Mouse (Mus musculus) intestine, embryonic 15.5 days (tissue): ENCODE measurements around the gene 1110057P08Rik. TPM values are rescaled to one million over a fixed set of nuclear protein-coding genes. Genes with fewer than 3 reads are reported as not detected.
"Not testable (repeated sequence)": the region's sequence is repeated elsewhere in the genome, so short reads cannot be mapped to it uniquely, and the experiment has no call there.

Experiments used
- ATAC-seq: fragments of 200-750 bp; cut with Nextera tagmentation; 2 replicates; pipeline ENCODE4 v1.8.0; 2017; ENCODE audit warnings: moderate TSS enrichment, moderate library complexity
- H3K27ac ChIP-seq: fragments of 300-500 bp; sonication (generic); 2 replicates; pipeline ENCODE4 v1.5.1; 2015; ENCODE audit warnings: mild to moderate bottlenecking, inconsistent platforms
- H3K27me3 ChIP-seq: fragments of 300-500 bp; sonication (generic); replicated peaks from 2 replicates; pipeline ENCODE4 v1.6.1; 2015; ENCODE audit warnings: inconsistent platforms
- H3K36me3 ChIP-seq: fragments of 300-500 bp; sonication (generic); 2 replicates; pipeline ENCODE4 v1.6.1; 2015; ENCODE audit warnings: inconsistent platforms
- H3K4me1 ChIP-seq: fragments of 300-500 bp; sonication (generic); replicated peaks from 2 replicates; pipeline ENCODE4 v1.6.1; 2015; ENCODE audit warnings: inconsistent platforms
- H3K4me2 ChIP-seq: fragments of 300-500 bp; sonication (generic); replicated peaks from 2 replicates; pipeline ENCODE4 v1.6.1; 2015; ENCODE audit warnings: mild to moderate bottlenecking, inconsistent platforms
- H3K4me3 ChIP-seq: fragments of 300-500 bp; sonication (generic); replicated peaks from 2 replicates; pipeline ENCODE4 v1.5.1; 2015; ENCODE audit warnings: inconsistent platforms
- H3K9ac ChIP-seq: fragments of 300-500 bp; sonication (generic); 2 replicates; pipeline ENCODE4 v1.6.1; 2015; ENCODE audit warnings: inconsistent platforms
- H3K9me3 ChIP-seq: fragments of 300-500 bp; sonication (generic); 2 replicates; pipeline ENCODE4 v1.6.1; 2016; ENCODE audit warnings: inconsistent platforms
- WGBS: fragments of 180-500 bp; shearing (Covaris S2); methylation state at CpG from one replicate; pipeline ENCODE4 v1.1.7; 2015; 5-methylcytosine and 5-hydroxymethylcytosine counted together
- polyA plus RNA-seq: library from polyadenylated mRNA; unstranded; fragments of >200 nt; fragmentation: Nextera tagmentation; extraction: Ambion mirVana; gene quantifications from 2 replicates; pipeline ENCODE4 v1.2.1, GENCODE M21; 2015

The 1110057P08Rik gene
- not detected in 2 replicates for polyA plus RNA-seq

- no peak for ATAC-seq
- H3K4me2 ChIP-seq: no peak within 1 kb of the TSS
- 82% methylated on average over 2 of the region's 2 CpGs for WGBS
Measured at GRCm38 (mm10) chr16:89174435-89174834, at the start of gene 1110057P08Rik. Gene 1110057P08Rik (plus strand): TSS chr16:89174735.

GRCm38 (mm10) chr16:89140551-89140950, 34.0 kb upstream of the 1110057P08Rik start, which contains the start of gene Gm6358:
Gene Gm6358 (plus strand): TSS chr16:89140851.
- Histone ChIP-seq H3K9me3 (no peaks in the 10 kb centered on the region), H3K36me3 (no peaks in the 10 kb centered on the region), H3K4me3 (no peak within 1 kb of the TSS), H3K4me1 (no peaks in the 10 kb centered on the region), H3K27me3 (no peaks in the 10 kb centered on the region), H3K4me2 (no peak within 1 kb of the TSS), H3K27ac (no peak within 1 kb of the TSS), H3K9ac (no peak within 1 kb of the TSS)
- no peak for ATAC-seq
- 97% methylated on average over 1 of the region's 1 CpGs for WGBS

More at GRCm38 (mm10) chr16:89174435-89174834, at the start of gene 1110057P08Rik:
- H3K4me3 ChIP-seq: no peak within 1 kb of the TSS
- H3K27me3 ChIP-seq: no peaks in the 10 kb centered on the region
- H3K27ac ChIP-seq: no peak within 1 kb of the TSS
- H3K9me3 ChIP-seq: no peaks in the 10 kb centered on the region
- H3K36me3 ChIP-seq: no peaks in the 10 kb centered on the region
- H3K4me1 ChIP-seq: no peaks in the 10 kb centered on the region
- H3K9ac ChIP-seq: no peak within 1 kb of the TSS

GRCm38 (mm10) chr16:89150786-89151185, 23.7 kb upstream of the 1110057P08Rik start, which contains the start of gene Gm10061:
Gene Gm10061 (plus strand): TSS chr16:89151086.
- H3K4me3 ChIP-seq: no peak within 1 kb of the TSS
- H3K36me3 ChIP-seq: no peaks in the 10 kb centered on the region
- WGBS: 97% methylated on average over 1 of the region's 1 CpGs
- no peaks in the 10 kb centered on the region for H3K4me1 ChIP-seq
- H3K4me2 ChIP-seq: no peak within 1 kb of the TSS
- H3K27me3 ChIP-seq: no peaks in the 10 kb centered on the region
- H3K9ac ChIP-seq: no peak within 1 kb of the TSS
- H3K9me3 ChIP-seq: no peaks in the 10 kb centered on the region
- H3K27ac ChIP-seq: no peak within 1 kb of the TSS
- ATAC-seq: no peak

- H3K36me3 ChIP-seq: no peaks in the 10 kb centered on the region
- H3K27me3 ChIP-seq: no peaks in the 10 kb centered on the region
- no peaks in the 10 kb centered on the region for H3K4me1 ChIP-seq
- WGBS: 80% methylated on average over 4 of the region's 4 CpGs
- no peaks in the 10 kb centered on the region for H3K9me3 ChIP-seq
- ATAC-seq: no peak
- no peak within 1 kb of the TSS for H3K4me3 ChIP-seq
- H3K4me2 ChIP-seq: no peak within 1 kb of the TSS
- no peak within 1 kb of the TSS for H3K27ac ChIP-seq
- H3K9ac ChIP-seq: no peak within 1 kb of the TSS
Measured at GRCm38 (mm10) chr16:89157652-89158051, 16.9 kb upstream of the 1110057P08Rik start, which contains the start of gene Gm9789. Gene Gm9789 (plus strand): TSS chr16:89157952.

- not testable (repeated sequence) for H3K4me2 ChIP-seq, H3K9me3 ChIP-seq, H3K27ac ChIP-seq, H3K27me3 ChIP-seq, H3K9ac ChIP-seq, H3K4me3 ChIP-seq, H3K4me1 ChIP-seq, ATAC-seq, H3K36me3 ChIP-seq
Measured at GRCm38 (mm10) chr16:89169190-89169589, 5.3 kb upstream of the 1110057P08Rik start, which contains the start of gene Gm7735. Gene Gm7735 (plus strand): TSS chr16:89169490.

GRCm38 (mm10) chr16:89188621-89189020, 14.1 kb downstream of the 1110057P08Rik start:
- Histone ChIP-seq H3K4me1 (no peaks in the 10 kb centered on the region), H3K36me3 (no peaks in the 10 kb centered on the region), H3K4me3 (no peak overlapping the region), H3K9ac (no peak overlapping the region), H3K4me2 (no peak overlapping the region), H3K27ac (no peak overlapping the region), H3K27me3 (no peaks in the 10 kb centered on the region), H3K9me3 (no peaks in the 10 kb centered on the region)
- no peak for ATAC-seq
- WGBS: 84% methylated on average over 4 of the region's 4 CpGs

- no peak for ATAC-seq
- Histone ChIP-seq H3K9ac (no peak within 1 kb of the TSS), H3K27ac (no peak within 1 kb of the TSS), H3K9me3 (no peaks in the 10 kb centered on the region), H3K27me3 (no peaks in the 10 kb centered on the region), H3K4me2 (no peak within 1 kb of the TSS), H3K36me3 (no peaks in the 10 kb centered on the region), H3K4me1 (no peaks in the 10 kb centered on the region), H3K4me3 (no peak within 1 kb of the TSS)
- 75% methylated on average over 1 of the region's 1 CpGs for WGBS
Measured at GRCm38 (mm10) chr16:89205561-89205960, 31.0 kb downstream of the 1110057P08Rik start, which contains the start of gene Krtap20-2. Gene Krtap20-2 (plus strand): TSS chr16:89205861.

Other genes starting within 250 kb of the 1110057P08Rik start
- gene Krtap19-9b, start 242.5 kb upstream of the 1110057P08Rik start, polyA plus RNA-seq: not detected in 2 replicates
- not detected in 2 replicates for gene Krtap16-3, start 211.9 kb upstream of the 1110057P08Rik start, polyA plus RNA-seq
- gene Krtap22-2, start 164.0 kb upstream of the 1110057P08Rik start, polyA plus RNA-seq: not detected in 2 replicates
- gene Gm10229, start 159.5 kb upstream of the 1110057P08Rik start, polyA plus RNA-seq: not detected in 2 replicates
- gene Krtap6-1, start 143.0 kb upstream of the 1110057P08Rik start, polyA plus RNA-seq: not detected in 2 replicates
- gene Gm10228, start 133.3 kb upstream of the 1110057P08Rik start, polyA plus RNA-seq: not detected in 2 replicates
- gene Krtap6-5, start 126.9 kb upstream of the 1110057P08Rik start, polyA plus RNA-seq: not detected in 2 replicates
- gene 1110025L11Rik, start 110.7 kb upstream of the 1110057P08Rik start, polyA plus RNA-seq: not detected in 2 replicates
- not detected in 2 replicates for gene Krtap6-3, start 90.7 kb upstream of the 1110057P08Rik start, polyA plus RNA-seq
- gene Gm6358, start 33.9 kb upstream of the 1110057P08Rik start, polyA plus RNA-seq: not detected in 2 replicates
- not detected in 2 replicates for gene Gm10061, start 23.6 kb upstream of the 1110057P08Rik start, polyA plus RNA-seq
- not detected in 2 replicates for gene Gm9789, start 16.8 kb upstream of the 1110057P08Rik start, polyA plus RNA-seq
- gene Gm7735, start 5.2 kb upstream of the 1110057P08Rik start, polyA plus RNA-seq: not detected in 2 replicates
- gene Krtap20-2, start 31.1 kb downstream of the 1110057P08Rik start, polyA plus RNA-seq: not detected in 2 replicates
- not detected in 2 replicates for gene Krtap21-1, start 229.1 kb downstream of the 1110057P08Rik start, polyA plus RNA-seq
- gene Krtap6-2, start 245.4 kb downstream of the 1110057P08Rik start, polyA plus RNA-seq: not detected in 2 replicates